Mouse (Mus musculus): ENCODE data around the gene AC129217.1.
"Not testable (repeated sequence)": the region's sequence is repeated elsewhere in the genome, so short reads cannot be mapped to it uniquely, and the experiment has no call there.

AC129217.1 gene

GRCm38 (mm10) chr19:8848356-8848755 lies 18.8 kb downstream of the AC129217.1 start:
- Histone ChIP-seq H3K9me3 (ENCODE audit: low read length) (no peaks in the 10 kb centered on the region), H3K36me3 (ENCODE audit: insufficient read depth, low read length) (peaks cover 51% of the 10 kb centered on the region), H3K4me1 (replicated peaks; ENCODE audit: low read depth, low read length) (peaks cover 61% of the 10 kb centered on the region), H3K27me3 (ENCODE audit: insufficient read depth, low read length) (no peaks in the 10 kb centered on the region), H3K4me3 (replicated peaks; ENCODE audit: low read length) (no peak overlapping the region)
- TF ChIP-seq NANOG (IDR thresholded peaks at IDR 0.05; ENCODE audit: borderline replicate concordance, low read length), result no peak
- TF ChIP-seq CTCF (conservative IDR thresholded peaks at IDR 0.05; ENCODE audit: low read length), result no peak
- TF ChIP-seq POU5F1 (IDR thresholded peaks at IDR 0.05; ENCODE audit: borderline replicate concordance, low read length), result no peak

DNA sequence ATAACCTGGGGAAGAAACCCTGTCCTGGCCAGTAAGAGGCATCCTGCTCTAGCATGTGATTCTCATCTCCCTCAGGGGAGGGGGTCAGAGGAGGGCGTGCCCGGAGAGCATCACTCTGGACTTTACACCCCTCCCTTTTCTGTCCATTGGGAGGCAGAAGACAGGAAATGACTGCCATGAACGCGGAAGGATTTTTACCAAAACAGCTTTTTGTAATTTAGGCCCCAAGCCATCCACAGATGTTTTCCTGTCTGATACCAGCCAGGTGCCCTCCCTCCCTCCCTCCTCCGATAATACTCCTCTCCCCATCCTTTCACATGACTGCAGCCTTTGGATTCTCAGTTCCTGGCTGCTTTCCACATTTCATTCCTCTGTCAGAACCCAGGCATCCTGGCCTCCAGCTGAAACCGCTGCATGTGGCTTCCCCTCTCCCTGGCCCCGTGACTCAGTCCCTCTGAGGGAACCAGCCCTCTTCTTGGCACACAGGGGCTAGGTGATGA lies 20.9 kb downstream of the AC129217.1 start, which contains the start of gene Lrrn4cl:
Gene Lrrn4cl, plus strand, starts transcription at position 367 of the 500 bp plus-strand sequence.
- Histone ChIP-seq H3K9me3 (ENCODE audit: low read length) (no peaks in the 10 kb centered on the region), H3K4me1 (replicated peaks; ENCODE audit: low read depth, low read length) (peaks cover 61% of the 10 kb centered on the region), H3K4me3 (replicated peaks; ENCODE audit: low read length) (peak within 1 kb of the TSS; percentile 76), H3K36me3 (ENCODE audit: insufficient read depth, low read length) (peaks cover 33% of the 10 kb centered on the region), H3K27me3 (ENCODE audit: insufficient read depth, low read length) (no peaks in the 10 kb centered on the region)
- no peak for TF ChIP-seq NANOG (IDR thresholded peaks at IDR 0.05; ENCODE audit: borderline replicate concordance, low read length)
- TF ChIP-seq CTCF (conservative IDR thresholded peaks at IDR 0.05; ENCODE audit: low read length), result no peak
- TF ChIP-seq POU5F1 (IDR thresholded peaks at IDR 0.05; ENCODE audit: borderline replicate concordance, low read length), result no peak

DNA sequence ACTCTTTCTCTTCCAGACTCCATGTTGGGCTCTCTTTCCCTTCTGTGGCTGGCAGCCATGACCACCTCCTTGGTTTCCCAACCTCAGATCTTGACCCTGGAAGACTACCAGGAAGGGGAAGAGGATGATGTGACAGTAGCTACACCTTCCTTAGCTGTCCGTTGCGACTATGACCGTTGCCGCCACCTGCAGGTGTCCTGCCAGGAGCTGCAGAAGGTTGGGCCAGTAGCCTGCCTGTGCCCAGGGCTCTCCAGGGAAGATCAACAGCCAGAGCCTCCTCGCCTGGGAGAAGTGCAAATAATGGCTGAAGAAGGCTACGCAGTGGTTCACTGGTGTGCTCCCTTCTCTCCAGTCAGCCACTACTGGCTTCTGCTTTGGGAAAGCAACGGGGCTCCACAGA lies 22.1 kb downstream of the AC129217.1 start:
- Histone ChIP-seq H3K9me3 (ENCODE audit: low read length) (no peaks in the 10 kb centered on the region), H3K4me3 (replicated peaks; ENCODE audit: low read length) (peak overlapping the region; percentile 76), H3K36me3 (ENCODE audit: insufficient read depth, low read length) (peaks cover 22% of the 10 kb centered on the region), H3K4me1 (replicated peaks; ENCODE audit: low read depth, low read length) (peaks cover 58% of the 10 kb centered on the region), H3K27me3 (ENCODE audit: insufficient read depth, low read length) (no peaks in the 10 kb centered on the region)
- TF ChIP-seq CTCF (conservative IDR thresholded peaks at IDR 0.05; ENCODE audit: low read length) (peak; percentile 10; the same call in 1 of the 2 replicates), POU5F1 (IDR thresholded peaks at IDR 0.05; ENCODE audit: borderline replicate concordance, low read length) (no peak), NANOG (IDR thresholded peaks at IDR 0.05; ENCODE audit: borderline replicate concordance, low read length) (no peak)

DNA sequence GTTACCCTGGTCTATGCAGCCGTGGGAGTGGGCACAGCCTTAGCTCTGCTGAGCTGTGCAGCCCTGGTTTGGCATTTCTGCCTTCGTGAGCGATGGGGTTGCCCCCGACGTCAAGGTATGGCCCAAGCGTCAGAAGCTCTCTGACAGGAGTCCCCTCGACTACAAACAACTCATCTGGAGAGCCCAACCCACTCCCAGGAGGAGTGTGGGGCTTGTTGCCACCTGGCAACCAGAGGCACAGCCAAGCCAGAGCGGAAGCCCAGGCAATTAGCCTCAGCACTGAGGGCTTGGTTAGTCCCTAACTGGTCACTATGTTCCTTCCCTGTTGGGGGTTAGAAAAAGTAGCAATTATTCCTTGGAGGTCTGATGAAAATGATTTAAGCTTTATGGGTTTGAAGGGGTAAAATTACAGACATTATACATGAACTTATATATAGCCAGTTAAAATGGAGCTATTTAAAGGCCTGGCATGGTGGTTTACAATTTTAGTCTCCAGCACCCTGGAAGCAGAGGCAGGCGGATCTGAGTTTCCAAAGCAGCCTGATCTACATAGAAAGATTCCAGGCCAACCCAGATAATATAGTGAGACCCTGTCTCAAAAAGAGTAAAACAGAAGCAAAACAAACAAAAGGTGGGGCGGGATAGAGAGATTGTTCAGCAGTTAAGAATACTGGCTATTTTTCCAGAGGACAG lies 22.8 kb downstream of the AC129217.1 start:
- Histone ChIP-seq H3K4me1 (replicated peaks; ENCODE audit: low read depth, low read length) (peaks cover 50% of the 10 kb centered on the region), H3K9me3 (ENCODE audit: low read length) (no peaks in the 10 kb centered on the region), H3K36me3 (ENCODE audit: insufficient read depth, low read length) (peaks cover 14% of the 10 kb centered on the region), H3K27me3 (ENCODE audit: insufficient read depth, low read length) (no peaks in the 10 kb centered on the region), H3K4me3 (replicated peaks; ENCODE audit: low read length) (peak overlapping the region; percentile 76)
- TF ChIP-seq NANOG (IDR thresholded peaks at IDR 0.05; ENCODE audit: borderline replicate concordance, low read length), result no peak

GRCm38 (mm10) chr19:8853117-8853516 lies 23.5 kb downstream of the AC129217.1 start:
- H3K36me3 ChIP-seq (ENCODE audit: insufficient read depth, low read length), result peaks cover 8% of the 10 kb centered on the region
- no peak overlapping the region for H3K4me3 ChIP-seq (replicated peaks; ENCODE audit: low read length)
- no peak for TF ChIP-seq NANOG (IDR thresholded peaks at IDR 0.05; ENCODE audit: borderline replicate concordance, low read length)
- TF ChIP-seq POU5F1 (IDR thresholded peaks at IDR 0.05; ENCODE audit: borderline replicate concordance, low read length), result no peak
- TF ChIP-seq CTCF (conservative IDR thresholded peaks at IDR 0.05; ENCODE audit: low read length), result no peak
- H3K27me3 ChIP-seq (ENCODE audit: insufficient read depth, low read length), result no peaks in the 10 kb centered on the region
- peaks cover 43% of the 10 kb centered on the region for H3K4me1 ChIP-seq (replicated peaks; ENCODE audit: low read depth, low read length)
- H3K9me3 ChIP-seq (ENCODE audit: low read length), result no peaks in the 10 kb centered on the region

- Histone ChIP-seq H3K4me3 (replicated peaks; ENCODE audit: low read length) (no peak overlapping the region), H3K27me3 (ENCODE audit: insufficient read depth, low read length) (no peaks in the 10 kb centered on the region), H3K36me3 (ENCODE audit: insufficient read depth, low read length) (no peaks in the 10 kb centered on the region), H3K9me3 (ENCODE audit: low read length) (no peaks in the 10 kb centered on the region), H3K4me1 (replicated peaks; ENCODE audit: low read depth, low read length) (peaks cover 1% of the 10 kb centered on the region)
- peak; percentile 79 for TF ChIP-seq CTCF (conservative IDR thresholded peaks at IDR 0.05; ENCODE audit: low read length)
- TF ChIP-seq NANOG (IDR thresholded peaks at IDR 0.05; ENCODE audit: borderline replicate concordance, low read length), result no peak
- no peak for TF ChIP-seq POU5F1 (IDR thresholded peaks at IDR 0.05; ENCODE audit: borderline replicate concordance, low read length)
Observed at GRCm38 (mm10) chr19:8857689-8858088, 28.1 kb downstream of the AC129217.1 start.

DNA sequence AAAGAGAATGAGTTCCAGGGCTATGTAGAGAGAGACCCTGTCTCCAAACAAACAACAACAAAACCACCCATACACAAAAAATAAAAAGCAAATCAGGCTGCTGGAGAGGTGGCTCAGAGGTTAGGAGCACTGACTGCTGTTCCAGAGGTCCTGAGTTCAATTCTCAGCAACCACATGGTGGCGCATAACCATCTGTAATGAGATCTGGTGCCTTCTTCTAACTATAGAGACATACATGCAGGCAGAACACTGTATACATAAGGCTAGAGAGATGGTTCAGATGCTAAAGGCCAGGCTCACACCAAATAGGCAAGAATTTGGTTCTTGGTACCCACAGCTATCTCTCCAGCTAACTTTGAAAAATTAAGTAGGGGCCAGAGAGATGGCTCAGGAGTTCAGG lies 29.4 kb downstream of the AC129217.1 start:
- TF ChIP-seq POU5F1 (IDR thresholded peaks at IDR 0.05; ENCODE audit: borderline replicate concordance, low read length), result no peak
- TF ChIP-seq NANOG (IDR thresholded peaks at IDR 0.05; ENCODE audit: borderline replicate concordance, low read length), result no peak
- peak; percentile 29 for TF ChIP-seq CTCF (conservative IDR thresholded peaks at IDR 0.05; ENCODE audit: low read length)
- no peak overlapping the region for H3K4me3 ChIP-seq (replicated peaks; ENCODE audit: low read length)
- no peaks in the 10 kb centered on the region for H3K9me3 ChIP-seq (ENCODE audit: low read length)
- no peaks in the 10 kb centered on the region for H3K36me3 ChIP-seq (ENCODE audit: insufficient read depth, low read length)
- H3K4me1 ChIP-seq (replicated peaks; ENCODE audit: low read depth, low read length), result no peaks in the 10 kb centered on the region
- H3K27me3 ChIP-seq (ENCODE audit: insufficient read depth, low read length), result no peaks in the 10 kb centered on the region

DNA sequence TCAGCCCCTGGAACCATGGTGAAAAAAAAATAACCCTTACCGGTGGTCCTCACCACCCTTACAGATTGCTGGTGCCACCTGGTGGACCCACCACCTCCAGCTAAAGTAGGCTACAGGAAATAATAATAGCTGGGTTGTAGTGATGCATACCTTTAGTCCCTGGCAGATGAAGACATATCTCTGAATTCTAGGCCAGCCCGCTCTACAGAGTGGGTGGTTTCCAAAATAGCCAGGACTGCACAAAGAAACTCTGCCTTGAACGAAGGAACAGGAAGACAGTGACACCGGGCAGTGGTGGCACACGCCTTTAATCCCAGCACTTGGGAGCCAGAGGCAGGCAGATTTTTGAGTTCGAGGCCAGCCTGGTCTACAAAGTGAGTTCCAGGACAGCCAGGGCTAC lies 34.7 kb downstream of the AC129217.1 start:
- Histone ChIP-seq H3K4me3 (replicated peaks; ENCODE audit: low read length) (no peak overlapping the region), H3K27me3 (ENCODE audit: insufficient read depth, low read length) (no peaks in the 10 kb centered on the region)

DNA sequence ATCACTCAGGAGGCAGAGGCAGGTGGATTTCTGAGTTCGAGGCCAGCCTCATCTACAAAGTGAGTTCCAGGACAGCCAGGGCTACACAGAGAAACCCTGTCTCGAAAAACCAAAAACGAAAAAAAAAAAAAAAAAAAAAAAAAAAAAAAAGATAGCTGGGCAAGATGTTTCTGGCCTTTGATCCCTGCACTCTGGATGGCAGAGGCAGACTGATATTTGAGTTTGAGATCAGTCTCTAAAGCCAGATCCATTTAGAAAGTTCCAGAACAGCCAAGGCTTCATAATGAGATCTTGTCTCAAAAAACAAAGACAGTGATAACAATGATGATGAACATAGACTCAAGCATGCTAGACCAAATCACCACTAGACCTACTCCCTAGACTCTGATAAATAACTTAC lies 40.8 kb downstream of the AC129217.1 start:
- Histone ChIP-seq H3K4me1 (replicated peaks; ENCODE audit: low read depth, low read length) (peaks cover 45% of the 10 kb centered on the region), H3K36me3 (ENCODE audit: insufficient read depth, low read length) (peaks cover 34% of the 10 kb centered on the region), H3K4me3 (replicated peaks; ENCODE audit: low read length) (peak overlapping the region; percentile 100)
- H3K9me3 ChIP-seq (ENCODE audit: low read length); H3K27me3 ChIP-seq (ENCODE audit: insufficient read depth, low read length): not testable (repeated sequence)

More for the DNA sequence above, 34.7 kb downstream of the AC129217.1 start:
- Histone ChIP-seq H3K4me1 (replicated peaks; ENCODE audit: low read depth, low read length) (peaks cover 4% of the 10 kb centered on the region; the same call in 1 of the 2 replicates), H3K36me3 (ENCODE audit: insufficient read depth, low read length) (no peaks in the 10 kb centered on the region), H3K9me3 (ENCODE audit: low read length) (no peaks in the 10 kb centered on the region)
- TF ChIP-seq POU5F1 (IDR thresholded peaks at IDR 0.05; ENCODE audit: borderline replicate concordance, low read length) (no peak), CTCF (conservative IDR thresholded peaks at IDR 0.05; ENCODE audit: low read length) (0 out of 2 replicates have a peak, but pooled peaks have one; percentile 9), NANOG (IDR thresholded peaks at IDR 0.05; ENCODE audit: borderline replicate concordance, low read length) (no peak)

Measured in E14TG2a.4 (cell line).